28 mouse cellular contexts compared by ENCODE assay signal in genomic region chr3:87487911-87488310, GRCm38 (mm10). TPM values are rescaled to one million over a fixed set of nuclear protein-coding genes. Genes with fewer than 3 reads are reported as not detected.
DNase-seq lines count a peak whose midpoint lies in the region; ATAC-seq and TF ChIP-seq lines count a peak whose summit lies in the region.
"Had no signal": no experiment of that assay in that cellular context is flagged by ENCODE, and none has a peak within 500 bp of the region (broad histone marks: within the 10 kb centered on the region; RNA-seq: fewer than 3 reads in every experiment).

No protein-coding gene starts in this region.

- no peak overlapping the region for H3K27ac ChIP-seq in lung, postnatal 0 days (ENCODE audit: low read length)
- H3K27ac ChIP-seq in macrophage: peak overlapping the region; percentile 72
- H3K27ac ChIP-seq: heart, embryonic 10.5 days; liver, embryonic 14.5 days; midbrain, embryonic 15.5 days; neural tube, embryonic 15.5 days had no signal

- H3K79me2 ChIP-seq in macrophage (ENCODE audit: inconsistent target): no peaks in the 10 kb centered on the region

- H3K36me3 ChIP-seq in lung, postnatal 0 days (ENCODE audit: insufficient read depth, low read length): no peaks in the 10 kb centered on the region
- H3K36me3 ChIP-seq in macrophage (ENCODE audit: inconsistent target): no peaks in the 10 kb centered on the region
- H3K36me3 ChIP-seq: heart, embryonic 10.5 days; midbrain, embryonic 15.5 days; neural tube, embryonic 15.5 days had no signal

- WGBS in lung, postnatal 0 days: 47% methylated on average over 2 of the region's 2 CpGs
- 14% methylated on average over 2 of the region's 2 CpGs for WGBS in macrophage (ENCODE audit: missing documents)

- H3K4me2 ChIP-seq in lung, postnatal 0 days (replicated peaks; ENCODE audit: low read depth, low read length): no peak overlapping the region
- H3K4me2 ChIP-seq: midbrain, embryonic 15.5 days; neural tube, embryonic 15.5 days had no signal

- no peak for ATAC-seq in lung, postnatal 0 days
- ATAC-seq: activated CD4-positive, CD25-positive, alpha-beta regulatory T cell, adult 4 months; forebrain, embryonic 14.5 days; inflammation-experienced regulatory T-cells, adult 6 months; midbrain, embryonic 15.5 days had no signal

- TF ChIP-seq CTCF in lung, postnatal 0 days (IDR thresholded peaks at IDR 0.05): no peak

- no peaks in the 10 kb centered on the region for H3K9me3 ChIP-seq in lung, postnatal 0 days (ENCODE audit: low read length)
- H3K9me3 ChIP-seq: heart, embryonic 10.5 days; midbrain, embryonic 15.5 days; neural tube, embryonic 15.5 days had no signal

- TF ChIP-seq EP300 in lung, postnatal 0 days (IDR thresholded peaks at IDR 0.05): no peak

- no peak overlapping the region for H3K9ac ChIP-seq in lung, postnatal 0 days (replicated peaks; ENCODE audit: low read depth)
- H3K9ac ChIP-seq: liver, embryonic 14.5 days; midbrain, embryonic 15.5 days; neural tube, embryonic 15.5 days had no signal

- H3K27me3 ChIP-seq in lung, postnatal 0 days (replicated peaks; ENCODE audit: insufficient read depth, low read length): no peaks in the 10 kb centered on the region
- H3K27me3 ChIP-seq: midbrain, embryonic 15.5 days; neural tube, embryonic 15.5 days had no signal

- H3K4me1 ChIP-seq in lung, postnatal 0 days (ENCODE audit: insufficient read depth, low read depth, low read length): no peaks in the 10 kb centered on the region
- H3K4me1 ChIP-seq: heart, embryonic 10.5 days; midbrain, embryonic 15.5 days; neural tube, embryonic 15.5 days had no signal

- no peak overlapping the region for H3K4me3 ChIP-seq in lung, postnatal 0 days (ENCODE audit: low read depth, low read length)
- no peak overlapping the region for H3K4me3 ChIP-seq in macrophage (ENCODE audit: inconsistent target)
- H3K4me3 ChIP-seq: heart, embryonic 10.5 days; midbrain, embryonic 15.5 days; neural tube, embryonic 15.5 days had no signal

- peak; percentile 23 for DNase-seq in lung, postnatal 25 days (ENCODE audit: low spot score)
- no peak for DNase-seq in lung, postnatal 0 days (ENCODE audit: low spot score)
- peak; percentile 5 for DNase-seq in NIH3T3 (ENCODE audit: low read depth)
- DNase-seq in thymus, postnatal 0 days (ENCODE audit: low spot score): no peak
- DNase-seq in cerebellum, adult 11-12 months: no peak
- DNase-seq in ovary, postnatal 10 days (ENCODE audit: low spot score): no peak
- DNase-seq: adrenal gland, postnatal 10 days; cerebellum, adult 18-20 months; cerebellum, postnatal 36 days; gastrocnemius, postnatal 36 days; kidney, adult 2 months; kidney, postnatal 25 days; right cerebral cortex, postnatal 25 days; thymus, postnatal 36 days had no signal

RNA-seq across cellular contexts. Expression of gene Etv3, which starts 37.3 kb away (rescaled TPM):
- polyA plus RNA-seq in lung, postnatal 0 days (2015; fragmentation: Nextera tagmentation; extraction: Ambion mirVana): 13.8 and 15.6 TPM in 2 replicates
- total RNA-seq in macrophage (2018; cell fraction: chromatin; rRNA removed): 1,000 to 10,000 TPM in 2 of 26 experiments, 100 to 1,000 TPM in 24; 199 to 1,189 (median 483) TPM
- 100 to 1,000 TPM in 21 of 26 experiments, 10 to 100 TPM in 5; 85.0 to 346 (median 154) TPM for total RNA-seq in macrophage (2018; cell fraction: cytosol; rRNA removed)
- 1,000 to 10,000 TPM in 2 of 26 experiments, 100 to 1,000 TPM in 24; 160 to 1,576 (median 497) TPM for total RNA-seq in macrophage (2018; cell fraction: nucleus; rRNA removed)
- polyA plus RNA-seq in macrophage (2018): 40.8 to 61.3 TPM (median 52.2 TPM) in 3 replicates
- 22.8 and 27.7 TPM in 2 replicates for polyA plus RNA-seq in thymus, postnatal 0 days (2015; fragmentation: Nextera tagmentation; extraction: Ambion mirVana)

RNA-seq across cellular contexts. Expression of gene Fcrl5, which starts 52.3 kb away (rescaled TPM):
- not detected in 2 replicates for polyA plus RNA-seq in lung, postnatal 0 days (2015; fragmentation: Nextera tagmentation; extraction: Ambion mirVana)
- total RNA-seq in macrophage (2018; cell fraction: chromatin; rRNA removed): 1 to 10 TPM in 10 of 26 experiments, under 1 TPM in 2, not detected in 14; 0.52 to 4.6 (median 1.5) TPM
- 1 to 10 TPM in 13 of 26 experiments, under 1 TPM in 12, not detected in 1; 0.05 to 7.7 (median 4.3) TPM for total RNA-seq in macrophage (2018; cell fraction: cytosol; rRNA removed)
- 10 to 100 TPM in 1 of 26 experiments, 1 to 10 TPM in 12, under 1 TPM in 4, not detected in 9; 0.23 to 10.8 (median 4.3) TPM for total RNA-seq in macrophage (2018; cell fraction: nucleus; rRNA removed)
- polyA plus RNA-seq in macrophage (2018): 0.11 TPM in 1 of 3 replicates, not detected in the others
- polyA plus RNA-seq in thymus, postnatal 0 days (2015; fragmentation: Nextera tagmentation; extraction: Ambion mirVana): not detected in 2 replicates
- total RNA-seq: adrenal gland, postnatal 10 days; gastrocnemius, postnatal 36 days; left cerebral cortex, adult 8-10 months; megakaryocyte-erythroid progenitor cell, adult 5-6 weeks had no signal
- polyA plus RNA-seq: activated CD4-positive, CD25-positive, alpha-beta regulatory T cell, adult 4 months; forebrain, embryonic 14.5 days; heart, embryonic 10.5 days; heart, postnatal 0 days; hindbrain, embryonic 11.5 days; limb, embryonic 11.5 days; liver, embryonic 14.5 days; lung, embryonic 16.5 days; midbrain, embryonic 15.5 days; neural tube, embryonic 15.5 days had no signal

Comparison
In these comparisons a context has a peak if more than half of its experiments do, and no peak if none do; other contexts are left out.
1. DNase-seq: peak in lung, postnatal 25 days (single experiment) and NIH3T3 (single experiment); none in lung, postnatal 0 days (single experiment), thymus, postnatal 0 days (single experiment), cerebellum, adult 11-12 months (single experiment) and ovary, postnatal 10 days (single experiment).